21 mouse cellular contexts compared by ENCODE assay signal in genomic region chr6:38914181-38914580, GRCm38 (mm10). TPM values are rescaled to one million over a fixed set of nuclear protein-coding genes. Genes with fewer than 3 reads are reported as not detected.
DNase-seq lines count a peak whose midpoint lies in the region; ATAC-seq lines count a peak whose summit lies in the region.
"Had no signal": no experiment of that assay in that cellular context is flagged by ENCODE, and none has a peak within 500 bp of the region (broad histone marks: within the 10 kb centered on the region; RNA-seq: fewer than 3 reads in every experiment).

No protein-coding gene starts in this region.

- 64% methylated on average over 10 of the region's 10 CpGs for WGBS in forebrain, embryonic 16.5 days
- WGBS in forebrain, embryonic 12.5 days, result 86% methylated on average over 10 of the region's 10 CpGs
- 71% methylated on average over 10 of the region's 10 CpGs for WGBS in liver, embryonic 12.5 days (ENCODE audit: insufficient replicate concordance)
- WGBS in midbrain, embryonic 12.5 days, result 62% methylated on average over 10 of the region's 10 CpGs

- no peaks in the 10 kb centered on the region for H3K27me3 ChIP-seq in forebrain, embryonic 16.5 days (replicated peaks; ENCODE audit: control insufficient read depth, insufficient read depth, low read length)
- H3K27me3 ChIP-seq in forebrain, embryonic 12.5 days, result no peaks in the 10 kb centered on the region
- H3K27me3 ChIP-seq in liver, embryonic 12.5 days (replicated peaks), result no peaks in the 10 kb centered on the region
- H3K27me3 ChIP-seq in midbrain, embryonic 12.5 days, result no peaks in the 10 kb centered on the region; the same call in none of the 2 replicates
- H3K27me3 ChIP-seq: embryonic facial prominence, embryonic 15.5 days; heart, embryonic 13.5 days; limb, embryonic 15.5 days; neural tube, embryonic 13.5 days had no signal

- no peaks in the 10 kb centered on the region; the same call in 1 of the 2 replicates for H3K4me1 ChIP-seq in forebrain, embryonic 16.5 days (replicated peaks; ENCODE audit: control insufficient read depth, insufficient read depth, low read length)
- H3K4me1 ChIP-seq in forebrain, embryonic 12.5 days, result peaks cover 20% of the 10 kb centered on the region; the same call in 1 of the 2 replicates
- peaks cover 100% of the 10 kb centered on the region for H3K4me1 ChIP-seq in liver, embryonic 12.5 days
- H3K4me1 ChIP-seq in midbrain, embryonic 12.5 days, result peaks cover 14% of the 10 kb centered on the region; the same call in 1 of the 2 replicates

- DNase-seq in liver, result no peak
- no peak for DNase-seq in cerebellum, adult 11-12 months
- DNase-seq in ovary, postnatal 14 days (ENCODE audit: low spot score), result no peak
- DNase-seq: adrenal gland, postnatal 10 days; cerebellum, adult 18-20 months; cerebellum, postnatal 25 days; kidney, adult 2 months; kidney, postnatal 10 days; thymus, postnatal 25 days had no signal

- H3K4me3 ChIP-seq in forebrain, embryonic 16.5 days (replicated peaks; ENCODE audit: low read length), result no peak overlapping the region
- H3K4me3 ChIP-seq in forebrain, embryonic 12.5 days (replicated peaks), result no peak overlapping the region
- H3K4me3 ChIP-seq in liver, embryonic 12.5 days, result no peak overlapping the region
- H3K4me3 ChIP-seq in midbrain, embryonic 12.5 days, result no peak overlapping the region
- H3K4me3 ChIP-seq: embryonic facial prominence, embryonic 15.5 days; heart, embryonic 13.5 days; limb, embryonic 15.5 days; neural tube, embryonic 13.5 days had no signal

- no peak overlapping the region for H3K27ac ChIP-seq in forebrain, embryonic 16.5 days (ENCODE audit: low read length)
- H3K27ac ChIP-seq in forebrain, embryonic 12.5 days, result no peak overlapping the region
- peak overlapping the region; percentile 100 for H3K27ac ChIP-seq in liver, embryonic 12.5 days
- H3K27ac ChIP-seq in midbrain, embryonic 12.5 days (replicated peaks), result peak overlapping the region; percentile 58
- H3K27ac ChIP-seq: embryonic facial prominence, embryonic 15.5 days; heart, embryonic 13.5 days; limb, embryonic 15.5 days; neural tube, embryonic 13.5 days had no signal

- no peak overlapping the region for H3K4me2 ChIP-seq in forebrain, embryonic 16.5 days (ENCODE audit: low read length)
- H3K4me2 ChIP-seq in forebrain, embryonic 12.5 days, result no peak overlapping the region
- H3K4me2 ChIP-seq in liver, embryonic 12.5 days, result no peak overlapping the region
- H3K4me2 ChIP-seq in midbrain, embryonic 12.5 days (replicated peaks), result no peak overlapping the region
- H3K4me2 ChIP-seq: embryonic facial prominence, embryonic 15.5 days; heart, embryonic 13.5 days; limb, embryonic 15.5 days; neural tube, embryonic 13.5 days had no signal

- H3K36me3 ChIP-seq in forebrain, embryonic 16.5 days (ENCODE audit: control insufficient read depth, insufficient read depth), result no peaks in the 10 kb centered on the region
- no peaks in the 10 kb centered on the region for H3K36me3 ChIP-seq in forebrain, embryonic 12.5 days (replicated peaks)
- H3K36me3 ChIP-seq in liver, embryonic 12.5 days, result no peaks in the 10 kb centered on the region
- H3K36me3 ChIP-seq in midbrain, embryonic 12.5 days, result no peaks in the 10 kb centered on the region
- H3K36me3 ChIP-seq: embryonic facial prominence, embryonic 15.5 days; G1E; heart, embryonic 13.5 days; limb, embryonic 15.5 days; neural tube, embryonic 13.5 days had no signal

- peak; percentile 51 for ATAC-seq in forebrain, embryonic 16.5 days
- ATAC-seq in forebrain, embryonic 12.5 days (ENCODE audit: low FRiP score), result no peak
- no peak for ATAC-seq in liver, embryonic 12.5 days
- ATAC-seq in midbrain, embryonic 12.5 days (ENCODE audit: low FRiP score, low read depth), result no peak
- ATAC-seq: activated CD4-positive, CD25-positive, alpha-beta regulatory T cell, adult 4 months; inflammation-experienced regulatory T-cells, adult 6 months; lung, postnatal 0 days had no signal

- no peaks in the 10 kb centered on the region for H3K9me3 ChIP-seq in forebrain, embryonic 16.5 days (ENCODE audit: control insufficient read depth, low read length)
- H3K9me3 ChIP-seq in forebrain, embryonic 12.5 days, result no peaks in the 10 kb centered on the region
- no peaks in the 10 kb centered on the region for H3K9me3 ChIP-seq in liver, embryonic 12.5 days (replicated peaks)
- no peaks in the 10 kb centered on the region for H3K9me3 ChIP-seq in midbrain, embryonic 12.5 days
- H3K9me3 ChIP-seq: embryonic facial prominence, embryonic 15.5 days; heart, embryonic 13.5 days; limb, embryonic 15.5 days; neural tube, embryonic 13.5 days had no signal

- no peak overlapping the region for H3K9ac ChIP-seq in forebrain, embryonic 16.5 days (replicated peaks; ENCODE audit: low read depth, low read length)
- no peak overlapping the region for H3K9ac ChIP-seq in forebrain, embryonic 12.5 days
- 0 out of 2 replicates have a peak overlapping the region, but pooled peaks have one; percentile 71 for H3K9ac ChIP-seq in liver, embryonic 12.5 days
- H3K9ac ChIP-seq in midbrain, embryonic 12.5 days (replicated peaks), result no peak overlapping the region
- H3K9ac ChIP-seq: embryonic facial prominence, embryonic 15.5 days; heart, embryonic 13.5 days; limb, embryonic 15.5 days; neural tube, embryonic 13.5 days had no signal

RNA-seq across cellular contexts. Expression of gene Hipk2, which starts 38.2 kb away (rescaled TPM):
- 26.9 and 29.2 TPM in 2 replicates for polyA plus RNA-seq in forebrain, embryonic 16.5 days (2015; fragmentation: Nextera tagmentation; extraction: Ambion mirVana)
- 36.6 and 37.2 TPM in 2 replicates for polyA plus RNA-seq in forebrain, embryonic 12.5 days (2016; fragmentation: Nextera tagmentation; extraction: Ambion mirVana)
- 26.8 and 28.9 TPM in 2 replicates for polyA plus RNA-seq in liver, embryonic 12.5 days (2016; fragmentation: Nextera tagmentation; extraction: Ambion mirVana)
- 36.7 and 40.4 TPM in 2 replicates for polyA plus RNA-seq in midbrain, embryonic 12.5 days (2016; fragmentation: Nextera tagmentation; extraction: Ambion mirVana)

RNA-seq across cellular contexts. Expression of gene Tbxas1, which starts 39.0 kb away (rescaled TPM):
- 1.1 and 1.4 TPM in 2 replicates for polyA plus RNA-seq in forebrain, embryonic 16.5 days (2015; fragmentation: Nextera tagmentation; extraction: Ambion mirVana)
- polyA plus RNA-seq in forebrain, embryonic 12.5 days (2016; fragmentation: Nextera tagmentation; extraction: Ambion mirVana), result 1.5 and 1.8 TPM in 2 replicates
- 11.3 and 12.9 TPM in 2 replicates for polyA plus RNA-seq in liver, embryonic 12.5 days (2016; fragmentation: Nextera tagmentation; extraction: Ambion mirVana)
- polyA plus RNA-seq in midbrain, embryonic 12.5 days (2016; fragmentation: Nextera tagmentation; extraction: Ambion mirVana), result 2.2 TPM in 2 replicates

Comparison
In these comparisons a context has a peak if more than half of its experiments do, and no peak if none do; other contexts are left out.
1. H3K27ac ChIP-seq: peak in liver, embryonic 12.5 days (single experiment) and midbrain, embryonic 12.5 days (single experiment); none in forebrain, embryonic 16.5 days (single experiment) and forebrain, embryonic 12.5 days (single experiment).